ENCODE assay signal across 9 mouse cellular contexts in genomic region chr1:84286682-84287111, GRCm38 (mm10).
A peak's percentile ranks its signal among the peaks of the same experiment; 100 is the strongest.
DNase-seq lines count a peak whose midpoint lies in the region; ATAC-seq and TF ChIP-seq lines count a peak whose summit lies in the region.
"Had no signal": no experiment of that assay in that cellular context is flagged by ENCODE, and none has a peak within 500 bp of the region (broad histone marks: within the 10 kb centered on the region; RNA-seq: fewer than 3 reads in every experiment).

No protein-coding gene starts in this region.

- peak; percentile 37; the same call in 1 of the 2 replicates for TF ChIP-seq CTCF in embryonic fibroblast, embryonic 13.5 days (IDR thresholded peaks at IDR 0.05; ENCODE audit: borderline replicate concordance, insufficient read depth, low read length)

- no peak for TF ChIP-seq POLR2A in embryonic fibroblast, embryonic 13.5 days (IDR thresholded peaks at IDR 0.05; ENCODE audit: low read depth, low read length)

- no peak overlapping the region for H3K27ac ChIP-seq in embryonic fibroblast, embryonic 13.5 days (ENCODE audit: insufficient read depth, low read length)
- H3K27ac ChIP-seq in hindbrain, embryonic 12.5 days = no peak overlapping the region

- DNase-seq in gastrocnemius, postnatal 10 days = peak; percentile 25
- DNase-seq in gastrocnemius, adult 8-10 months (ENCODE audit: low spot score in 2 of 2) = no peak
- DNase-seq in adrenal gland, postnatal 10 days = peak; percentile 74
- DNase-seq in layer of hippocampus, postnatal 25 days (ENCODE audit: extremely low spot score in 1 of 2, low spot score in 1 of 2) = peak; percentile 57 to 60
- DNase-seq in mesoderm, embryonic 11.5 days (ENCODE audit: low read depth, low spot score) = peak; percentile 76
- peak; percentile 43 for DNase-seq in right cerebral cortex, postnatal 4 days

- H3K4me1 ChIP-seq in embryonic fibroblast, embryonic 13.5 days (ENCODE audit: control insufficient read depth, insufficient read depth, low read length) = no peaks in the 10 kb centered on the region
- peaks cover 19% of the 10 kb centered on the region for H3K4me1 ChIP-seq in hindbrain, embryonic 12.5 days

- no peak overlapping the region for H3K4me3 ChIP-seq in embryonic fibroblast, embryonic 13.5 days (ENCODE audit: insufficient read depth, low read length)
- H3K4me3 ChIP-seq in hindbrain, embryonic 12.5 days = no peak overlapping the region
- H3K4me3 ChIP-seq: myocyte had no signal

- H3K27me3 ChIP-seq in hindbrain, embryonic 12.5 days = no peaks in the 10 kb centered on the region

- no peaks in the 10 kb centered on the region for H3K9me3 ChIP-seq in hindbrain, embryonic 12.5 days (replicated peaks)

- no peak overlapping the region for H3K9ac ChIP-seq in hindbrain, embryonic 12.5 days

- no peaks in the 10 kb centered on the region for H3K36me3 ChIP-seq in hindbrain, embryonic 12.5 days

- no peak overlapping the region for H3K4me2 ChIP-seq in hindbrain, embryonic 12.5 days (replicated peaks)

- WGBS in hindbrain, embryonic 12.5 days = 33% methylated on average over 6 of the region's 6 CpGs

- peak; percentile 32 for ATAC-seq in hindbrain, embryonic 12.5 days (ENCODE audit: low FRiP score)

Comparison
In these comparisons a context has a peak if more than half of its experiments do, and no peak if none do; other contexts are left out.
1. DNase-seq: peak in gastrocnemius, postnatal 10 days (single experiment), adrenal gland, postnatal 10 days (single experiment), layer of hippocampus, postnatal 25 days (2 of 2), mesoderm, embryonic 11.5 days (single experiment) and right cerebral cortex, postnatal 4 days (single experiment); none in gastrocnemius, adult 8-10 months (0 of 2).